Mouse (Mus musculus) CH12.LX (cell line): ENCODE results near the gene Bag1. TPM values are rescaled to one million over a fixed set of nuclear protein-coding genes. Genes with fewer than 3 reads are reported as not detected.

ENCODE experiments used
- DNase-seq: peaks from one replicate; pipeline ENCODE4 v3.0.0-alpha.2; 2013; ENCODE audit errors: extremely low read depth
- H3K27ac ChIP-seq: 2 replicates; pipeline ENCODE4 v1.5.1; 2012; ENCODE audit warnings: low read depth, mild to moderate bottlenecking, control low read depth, moderate library complexity; ENCODE audit not compliant: insufficient read depth
- H3K27me3 ChIP-seq: replicated peaks from 2 replicates; pipeline ENCODE3; 2012; ENCODE audit warnings: inconsistent platforms
- H3K36me3 ChIP-seq, 2 experiments: replicated peaks in 1 of 2; 2 replicates each; pipeline versions ENCODE3 to v1.6.1; 2012; ENCODE audit warnings: inconsistent platforms in 1 of 2, low read length in 1 of 2, mild to moderate bottlenecking in 1 of 2, mixed read lengths in 1 of 2, moderate library complexity in 1 of 2; ENCODE audit not compliant: control insufficient read depth in 1 of 2, insufficient read depth in 1 of 2
- H3K4me1 ChIP-seq, 2 experiments: 2 replicates each; pipeline ENCODE4 v1.6.1; 2012; ENCODE audit warnings: inconsistent platforms in 1 of 2, moderate library complexity in 1 of 2; ENCODE audit not compliant: insufficient read depth in 2 of 2, control insufficient read depth in 1 of 2
- H3K4me2 ChIP-seq: 2 replicates; pipeline ENCODE4 v1.6.1; 2012; ENCODE audit warnings: low read depth, mild to moderate bottlenecking, control low read depth; ENCODE audit not compliant: poor library complexity, insufficient read depth, severe bottlenecking
- H3K4me3 ChIP-seq, 3 experiments: fragments of 150-350 bp in 1 of 3; sonication (generic) in 1 of 3; replicated peaks in 1 of 3; 2 replicates each; pipeline versions ENCODE3 to v1.5.1; 2011 to 2012; ENCODE audit warnings: low read depth in 2 of 3, low read length in 2 of 3, mild to moderate bottlenecking in 2 of 3, moderate library complexity in 2 of 3, control low read depth in 1 of 3, improper control_type of control experiment in 1 of 3, inconsistent platforms in 1 of 3, mixed read lengths in 1 of 3; ENCODE audit not compliant: poor library complexity in 1 of 3
- H3K79me2 ChIP-seq: replicated peaks from 2 replicates; pipeline ENCODE4 v1.6.1; 2012; ENCODE audit warnings: mild to moderate bottlenecking, moderate library complexity; ENCODE audit not compliant: control insufficient read depth, poor library complexity, insufficient read depth, severe bottlenecking; ENCODE audit errors: extremely low read depth
- H3K9ac ChIP-seq: 2 replicates; pipeline ENCODE4 v1.6.1; 2012; ENCODE audit warnings: low read depth, mild to moderate bottlenecking, control low read depth, moderate library complexity; ENCODE audit not compliant: insufficient read depth
- H3K9me3 ChIP-seq: replicated peaks from 2 replicates; pipeline ENCODE3; 2012; ENCODE audit warnings: low read length, inconsistent platforms, mixed read lengths
- CHD1 ChIP-seq: IDR thresholded peaks from 2 replicates; pipeline ENCODE4 v1.6.1; 2012; ENCODE audit warnings: low read depth, low read length, improper control_type of control experiment, inconsistent platforms
- CHD2 ChIP-seq: IDR thresholded peaks from 2 replicates; pipeline ENCODE4 v1.6.1; 2011; ENCODE audit warnings: low read length, improper control_type of control experiment
- CTCF ChIP-seq, 2 experiments: IDR thresholded peaks in 1 of 2; conservative IDR thresholded peaks in 1 of 2; 2 replicates each; pipeline ENCODE4 v1.5.1; 2011 to 2012; ENCODE audit warnings: low read depth in 2 of 2, low read length in 2 of 2, improper control_type of control experiment in 1 of 2, inconsistent platforms in 1 of 2, mild to moderate bottlenecking in 1 of 2, moderate library complexity in 1 of 2
- E2F4 ChIP-seq: IDR thresholded peaks from 2 replicates; pipeline ENCODE4 v1.6.1; 2011; ENCODE audit warnings: low read depth, low read length, improper control_type of control experiment; ENCODE audit not compliant: insufficient replicate concordance
- GABPA ChIP-seq: IDR thresholded peaks from 2 replicates; pipeline ENCODE4 v1.6.1; 2012; ENCODE audit warnings: low read depth, low read length, improper control_type of control experiment, inconsistent platforms; ENCODE audit not compliant: insufficient replicate concordance
- JUN ChIP-seq: IDR thresholded peaks from 2 replicates; pipeline ENCODE4 v1.6.1; 2011; ENCODE audit warnings: low read depth, mild to moderate bottlenecking, low read length, improper control_type of control experiment, moderate library complexity; ENCODE audit not compliant: insufficient read depth
- JUND ChIP-seq: conservative IDR thresholded peaks from 2 replicates; pipeline ENCODE4 v1.6.1; 2011; ENCODE audit warnings: low read depth, low read length, improper control_type of control experiment
- KAT2A ChIP-seq: IDR thresholded peaks from 2 replicates; pipeline ENCODE4 v1.6.1; 2012; ENCODE audit warnings: low read length, improper control_type of control experiment, inconsistent platforms; ENCODE audit not compliant: insufficient replicate concordance
- MAFK ChIP-seq: IDR thresholded peaks from 2 replicates; pipeline ENCODE4 v1.6.1; 2011; ENCODE audit warnings: low read length, improper control_type of control experiment; ENCODE audit not compliant: insufficient replicate concordance
- MAZ ChIP-seq: IDR thresholded peaks from 2 replicates; pipeline ENCODE4 v1.6.1; 2012; ENCODE audit warnings: low read depth, mild to moderate bottlenecking, inconsistent platforms, low read length, improper control_type of control experiment, moderate library complexity
- MEF2A ChIP-seq: IDR thresholded peaks from 2 replicates; pipeline ENCODE4 v1.6.1; 2014; ENCODE audit warnings: low read depth, mild to moderate bottlenecking, inconsistent platforms, low read length, improper control_type of control experiment, borderline replicate concordance
- MXI1 ChIP-seq: IDR thresholded peaks from 2 replicates; pipeline ENCODE4 v1.6.1; 2011; ENCODE audit warnings: mild to moderate bottlenecking, low read depth, low read length, improper control_type of control experiment
- NELFE ChIP-seq: IDR thresholded peaks from 2 replicates; pipeline ENCODE4 v1.6.1; 2011; ENCODE audit warnings: low read depth, low read length, improper control_type of control experiment
- NRF1 ChIP-seq: IDR thresholded peaks from 2 replicates; pipeline ENCODE4 v1.6.1; 2014; ENCODE audit warnings: low read depth, mild to moderate bottlenecking, inconsistent platforms, low read length, improper control_type of control experiment, moderate library complexity
- PAX5 ChIP-seq: IDR thresholded peaks from 2 replicates; pipeline ENCODE4 v1.6.1; 2012; ENCODE audit warnings: low read length, inconsistent platforms, mixed read lengths
- TBP ChIP-seq: conservative IDR thresholded peaks from 2 replicates; pipeline ENCODE4 v1.6.1; 2011; ENCODE audit warnings: low read depth, low read length, improper control_type of control experiment
- TCF12 ChIP-seq: IDR thresholded peaks from 2 replicates; pipeline ENCODE4 v1.6.1; 2014; ENCODE audit warnings: low read depth, mild to moderate bottlenecking, inconsistent platforms, low read length, improper control_type of control experiment
- UBTF ChIP-seq: IDR thresholded peaks from 2 replicates; pipeline ENCODE4 v1.6.1; 2012; ENCODE audit warnings: low read depth, mild to moderate bottlenecking, inconsistent platforms, low read length, improper control_type of control experiment, moderate library complexity
- USF1 ChIP-seq: IDR thresholded peaks from 2 replicates; pipeline ENCODE4 v1.6.1; 2014; ENCODE audit warnings: low read depth, mild to moderate bottlenecking, inconsistent platforms, low read length, improper control_type of control experiment
- ZC3H11A ChIP-seq: IDR thresholded peaks from 2 replicates; pipeline ENCODE4 v1.6.1; 2012; ENCODE audit warnings: low read depth, mild to moderate bottlenecking, inconsistent platforms, low read length, improper control_type of control experiment
- ZKSCAN1 ChIP-seq: IDR thresholded peaks from 2 replicates; pipeline ENCODE4 v1.6.1; 2012; ENCODE audit warnings: low read depth, inconsistent platforms, low read length, improper control_type of control experiment, borderline replicate concordance
- ZNF384 ChIP-seq: IDR thresholded peaks from 2 replicates; pipeline ENCODE4 v1.6.1; 2012; ENCODE audit warnings: low read depth, low read length, improper control_type of control experiment, inconsistent platforms
- dilution Hi-C: fragments of 300-500 bp; cut with MboI; formaldehyde crosslinking; loops from 2 replicates; pipeline ENCODE4 v1.14.3; 2020; ENCODE audit warnings: low sequenced_read_pairs; ENCODE audit not compliant: extremely low pct_unique_long_range_greater_than_20kb, extremely low pct_ligation_motif_present
- in situ Hi-C: fragments of 300-500 bp; cut with MboI; formaldehyde crosslinking; loops from 3 replicates; pipeline ENCODE4 v1.14.3; 2019; ENCODE audit warnings: low sequenced_read_pairs, low pct_ligation_motif_present, low pct_unique_long_range_greater_than_20kb, mixed read lengths
- polyA plus RNA-seq: library from polyadenylated mRNA; unstranded; fragments of >175 nt; gene quantifications from 2 replicates; pipeline ENCODE4 v1.2.1, GENCODE M21; 2012; ENCODE audit warnings: low read depth; ENCODE audit not compliant: insufficient read length
- total RNA-seq, 2 experiments: library from RNA; depleted of rRNA; stranded (reverse); fragments of 300-350 nt in 1 of 2; fragments of >200 nt in 1 of 2; gene quantifications; 2 replicates each; pipeline ENCODE4 v1.2.3; 2012 to 2014

Bag1 gene
- total and polyA plus RNA-seq, 3 experiments = 105 to 161 (median 149) TPM

GRCm38 (mm10) chr4:40996302-40996701 lies 48.2 kb upstream of the Bag1 start:
- no peak for DNase-seq
- in situ Hi-C loops = no loop called here
- H3K9ac ChIP-seq = no peak overlapping the region
- H3K27me3 ChIP-seq = no peaks in the 10 kb centered on the region
- no peak overlapping the region for H3K4me2 ChIP-seq
- H3K36me3 ChIP-seq = peaks cover 80 to 96% of the 10 kb centered on the region in 2 experiments
- H3K9me3 ChIP-seq = no peaks in the 10 kb centered on the region
- no peaks in the 10 kb centered on the region; the same call in 1 of the 2 replicates for H3K79me2 ChIP-seq
- H3K27ac ChIP-seq = no peak overlapping the region
- H3K4me3 ChIP-seq = no peak overlapping the region
- no peaks in the 10 kb centered on the region for H3K4me1 ChIP-seq
- dilution Hi-C loops = no loop called here
- no peak for TF ChIP-seq MAFK
- TF ChIP-seq MXI1 = no peak
- TF ChIP-seq ZNF384 = no peak
- TF ChIP-seq CHD2 = no peak
- no peak for TF ChIP-seq MEF2A
- no peak for TF ChIP-seq JUN
- no peak for TF ChIP-seq GABPA
- no peak for TF ChIP-seq NELFE
- TF ChIP-seq, all 38 proteins: peak for 0

DNA sequence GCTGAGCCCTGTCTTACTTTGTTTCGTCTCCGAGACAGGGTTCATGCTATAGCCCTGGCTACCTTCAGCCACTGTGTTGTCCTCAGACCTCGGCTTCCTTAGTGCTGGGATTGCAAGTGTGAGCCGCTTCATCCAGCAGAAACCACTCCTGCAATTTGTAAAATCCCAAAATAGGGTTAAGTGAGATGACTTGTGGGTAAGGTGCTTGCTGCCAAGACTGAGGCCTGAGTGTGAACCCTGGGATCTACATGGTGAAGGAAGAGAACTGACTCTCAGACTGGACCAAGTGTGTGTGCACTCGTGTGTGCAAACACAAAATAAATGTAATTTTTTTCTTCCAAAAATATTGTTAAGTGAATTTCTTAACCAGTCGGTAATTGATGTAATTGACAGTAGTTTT lies 41.5 kb upstream of the Bag1 start:
- Histone ChIP-seq H3K4me2 (no peak overlapping the region), H3K9me3 (no peaks in the 10 kb centered on the region), H3K4me1 (no peaks in the 10 kb centered on the region), H3K27ac (no peak overlapping the region), H3K4me3 (no peak overlapping the region), H3K79me2 (peaks cover 2% of the 10 kb centered on the region; the same call in 1 of the 2 replicates), H3K9ac (no peak overlapping the region), H3K27me3 (no peaks in the 10 kb centered on the region)
- in situ Hi-C loops = no loop called here
- no peak for DNase-seq
- TF ChIP-seq MAFK (no peak), GABPA (no peak), E2F4 (no peak), USF1 (no peak), ZNF384 (no peak), KAT2A (no peak), MXI1 (no peak), NRF1 (no peak), CTCF (conservative IDR thresholded peaks at IDR 0.05 in 1 of 2, IDR thresholded peaks at IDR 0.05 in 1 of 2; ENCODE audit: low read depth in 2 of 2, low read length in 2 of 2) (no peak), MAZ (no peak), JUND (no peak), TCF12 (no peak), PAX5 (no peak), CHD1 (no peak), TBP (no peak), ZC3H11A (no peak), ZKSCAN1 (no peak), CHD2 (no peak), UBTF (no peak)
- TF ChIP-seq, all 38 proteins: peak for 0
- dilution Hi-C loops = no loop called here
- H3K36me3 ChIP-seq = peaks cover 74 to 96% of the 10 kb centered on the region in 2 experiments
